Mouse (Mus musculus) bone marrow, adult 2 months (tissue): Measurements from ENCODE around the gene Fyttd1. TPM values are rescaled to one million over a fixed set of nuclear protein-coding genes. Genes with fewer than 3 reads are reported as not detected.

ENCODE experiments used
- H3K27ac ChIP-seq: fragments of 200-500 bp; 2 replicates; pipeline ENCODE4 v1.5.1; 2012; ENCODE audit warnings: low read depth, mild to moderate bottlenecking, control low read depth, inconsistent platforms, low read length; ENCODE audit not compliant: control insufficient read depth, poor library complexity, insufficient read depth
- H3K4me1 ChIP-seq: fragments of 200-500 bp; 2 replicates; pipeline ENCODE4 v1.6.1; 2011; ENCODE audit warnings: low read length; ENCODE audit not compliant: control insufficient read depth, insufficient read depth
- H3K4me3 ChIP-seq: fragments of 200-500 bp; replicated peaks from 2 replicates; pipeline ENCODE3; 2011; ENCODE audit warnings: mild to moderate bottlenecking, low read depth, low read length, control low read depth; ENCODE audit not compliant: control insufficient read depth
- CTCF ChIP-seq: fragments of 200-500 bp; IDR thresholded peaks from 2 replicates; pipeline ENCODE4 v1.5.1; 2011; ENCODE audit warnings: low read length, control low read depth; ENCODE audit not compliant: control insufficient read depth, insufficient read depth
- POLR2A ChIP-seq: fragments of 200-500 bp; IDR thresholded peaks from 2 replicates; pipeline ENCODE4 v1.6.1; 2011; ENCODE audit warnings: low read depth, mild to moderate bottlenecking, control low read depth, low read length, borderline replicate concordance; ENCODE audit not compliant: control insufficient read depth
- WGBS: fragments of 180-500 bp; shearing (Covaris S2); methylation state at CpG from one replicate; pipeline ENCODE4 v1.1.7; 2018; 5-methylcytosine and 5-hydroxymethylcytosine counted together
- polyA plus RNA-seq: library from polyadenylated mRNA; stranded (reverse); fragments of >200 nt; gene quantifications from 2 replicates; pipeline ENCODE4 v1.2.4, GENCODE M21; 2011; ENCODE audit warnings: low replicate concordance; ENCODE audit not compliant: missing spikeins, insufficient read depth, insufficient read length

Gene Fyttd1
- 7.2 and 12.0 TPM in 2 replicates for polyA plus RNA-seq

- WGBS = under 1% methylated on average over 80 of the region's 83 CpGs
- H3K4me1 ChIP-seq = no peaks in the 10 kb centered on the region; the same call in 1 of the 2 replicates
- peak within 1 kb of the TSS; percentile 76 for H3K4me3 ChIP-seq
- peak within 1 kb of the TSS; percentile 32 for H3K27ac ChIP-seq
- peak; percentile 72; the same call in 1 of the 2 replicates for TF ChIP-seq POLR2A
- TF ChIP-seq CTCF = peak; percentile 20; the same call in 1 of the 2 replicates
Observed at GRCm38 (mm10) chr16:32877343-32878156, at the start of gene Fyttd1, which contains the start of gene Rubcn. Gene Fyttd1 (plus strand): TSS chr16:32877500. Gene Rubcn (minus strand): TSS chr16:32877766.

DNA sequence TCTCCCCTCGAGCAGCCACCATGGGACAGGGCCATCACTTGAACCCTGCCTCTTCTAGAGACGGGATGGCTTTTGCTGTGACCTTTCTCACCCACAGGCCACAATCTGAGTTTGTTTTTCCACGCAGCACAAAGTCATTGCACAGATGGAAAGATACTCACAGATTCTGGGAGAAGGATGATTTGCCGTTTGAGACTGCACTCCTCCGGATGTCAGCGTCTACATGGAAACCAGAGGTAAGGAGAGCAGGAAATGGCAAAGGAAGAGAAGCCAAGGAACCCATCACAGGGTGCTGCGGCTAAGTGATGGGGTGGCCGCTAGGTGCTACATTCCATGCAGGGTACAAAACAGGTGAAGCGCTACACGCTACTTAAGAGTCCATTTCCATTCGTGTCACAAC, 48.2 kb upstream of the Fyttd1 start:
- no peaks in the 10 kb centered on the region for H3K4me1 ChIP-seq
- 87% methylated on average over 11 of the region's 11 CpGs for WGBS
- H3K27ac ChIP-seq = no peak overlapping the region
- no peak overlapping the region for H3K4me3 ChIP-seq
- no peak for TF ChIP-seq CTCF
- no peak for TF ChIP-seq POLR2A

- Histone ChIP-seq H3K4me1 (no peaks in the 10 kb centered on the region), H3K27ac (no peak overlapping the region), H3K4me3 (no peak overlapping the region)
- WGBS = 88% methylated on average over 4 of the region's 4 CpGs
- TF ChIP-seq POLR2A = no peak
- TF ChIP-seq CTCF = no peak
Observed at GRCm38 (mm10) chr16:32831501-32831900, 45.8 kb upstream of the Fyttd1 start.

GRCm38 (mm10) chr16:32847103-32847502, 30.2 kb upstream of the Fyttd1 start:
- TF ChIP-seq POLR2A (no peak), CTCF (no peak)
- Histone ChIP-seq H3K27ac (no peak overlapping the region), H3K4me1 (no peaks in the 10 kb centered on the region), H3K4me3 (no peak overlapping the region)
- 89% methylated on average over 11 of the region's 11 CpGs for WGBS

DNA sequence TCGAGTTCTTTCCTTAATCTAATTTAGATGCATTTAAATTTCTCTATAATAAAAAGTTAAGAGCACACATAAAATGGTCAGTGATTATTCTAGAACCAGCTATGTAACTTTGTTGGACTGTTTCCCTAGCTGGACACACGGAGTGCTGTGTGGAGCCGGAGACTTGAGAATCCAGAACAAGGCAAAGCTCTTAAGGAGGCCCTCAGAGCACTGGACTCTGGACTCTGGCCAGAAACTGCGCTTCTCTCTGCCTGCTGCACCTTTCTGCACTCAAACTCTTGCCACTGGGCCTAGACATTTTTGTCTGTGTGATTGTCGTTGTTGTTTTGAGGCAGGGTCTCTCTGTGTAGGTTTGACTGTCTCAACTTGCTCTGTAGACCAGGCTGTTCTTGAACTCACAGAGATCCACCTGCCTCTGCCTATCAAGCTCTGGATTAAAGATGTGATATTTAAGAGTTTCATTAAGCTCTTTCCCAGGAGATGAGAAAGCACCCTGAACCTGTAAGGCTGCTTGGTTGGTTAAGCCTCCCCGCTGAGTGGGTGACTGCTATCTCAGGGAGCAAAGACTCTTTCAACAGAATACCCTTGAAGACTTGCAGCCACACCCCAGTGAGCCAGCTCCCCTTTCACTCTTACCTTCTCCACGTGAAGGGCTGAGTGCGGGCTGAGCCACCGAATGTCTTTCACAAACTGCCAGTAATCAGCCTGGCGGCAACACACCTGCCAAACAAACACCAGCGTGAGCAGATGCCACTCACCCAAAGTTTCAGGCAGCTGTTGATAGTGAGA, 28.1 kb upstream of the Fyttd1 start:
- H3K4me1 ChIP-seq = no peaks in the 10 kb centered on the region
- WGBS = 92% methylated on average over 11 of the region's 11 CpGs

DNA sequence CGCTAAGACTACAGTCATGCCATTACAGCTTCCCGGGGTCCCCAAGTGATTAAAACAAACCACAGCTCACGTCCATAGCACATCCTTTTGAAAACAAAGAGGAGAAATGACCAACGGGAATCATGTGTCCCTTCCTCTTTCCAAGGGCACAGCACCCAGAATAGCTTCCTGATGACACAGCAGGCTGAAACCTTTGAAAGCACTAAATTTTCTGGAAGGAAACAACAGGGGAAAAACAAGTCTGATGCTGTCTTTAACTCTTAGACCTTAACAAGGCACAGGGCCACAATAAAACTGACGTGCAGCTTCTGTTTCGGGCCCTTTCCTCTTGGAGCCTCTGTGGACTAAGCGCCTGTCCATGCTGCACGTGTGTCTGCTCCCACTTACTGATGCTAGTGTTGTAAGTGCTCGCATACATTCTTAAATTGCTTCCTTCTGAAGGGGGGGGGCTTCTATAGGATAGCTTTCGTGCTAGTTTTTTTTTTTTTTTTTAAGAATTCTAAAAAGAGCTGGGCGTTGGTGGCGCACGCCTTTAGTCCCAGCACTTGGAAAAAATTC, 23.7 kb upstream of the Fyttd1 start:
- 59% methylated on average over 13 of the region's 13 CpGs for WGBS
- H3K4me3 ChIP-seq = no peak overlapping the region
- TF ChIP-seq POLR2A = no peak
- TF ChIP-seq CTCF = no peak
- H3K4me1 ChIP-seq = no peaks in the 10 kb centered on the region
- no peak overlapping the region for H3K27ac ChIP-seq

More for the DNA sequence above, 28.1 kb upstream of the Fyttd1 start:
- H3K4me3 ChIP-seq = no peak overlapping the region
- no peak overlapping the region for H3K27ac ChIP-seq
- TF ChIP-seq CTCF (no peak), POLR2A (no peak)

GRCm38 (mm10) chr16:32854050-32854571, 23.2 kb upstream of the Fyttd1 start:
- TF ChIP-seq CTCF (no peak), POLR2A (no peak)
- Histone ChIP-seq H3K27ac (no peak overlapping the region), H3K4me3 (no peak overlapping the region), H3K4me1 (no peaks in the 10 kb centered on the region)
- 30% methylated on average over 2 of the region's 2 CpGs for WGBS
